Mouse (Mus musculus): ENCODE measurements around the gene Cckbr. TPM values are rescaled to one million over a fixed set of nuclear protein-coding genes. Genes with fewer than 3 reads are reported as not detected.

Cckbr gene
- polyA plus RNA-seq, 1 experiment from 2014 or later: 0.29 TPM

DNA sequence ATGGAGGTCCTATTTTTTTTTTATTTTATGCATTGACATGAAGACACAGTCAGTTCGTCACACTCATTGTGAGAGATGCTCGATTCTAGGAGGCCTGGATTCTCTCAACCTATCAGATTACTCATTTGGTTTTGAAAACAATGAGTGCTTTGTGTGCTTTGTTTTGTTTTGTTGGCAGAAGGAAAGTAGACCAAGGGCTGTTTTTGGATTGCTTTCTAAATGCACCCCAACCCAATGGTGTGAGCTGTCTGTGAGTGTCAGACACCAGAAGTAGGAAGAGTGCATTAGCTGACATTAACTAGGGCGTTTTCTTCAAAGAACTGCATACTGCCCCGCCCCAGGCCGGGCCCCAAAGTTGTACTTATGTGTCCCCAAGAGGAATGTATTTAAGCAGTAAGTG, 54.5 kb downstream of the Cckbr start:
- peaks cover 18% of the 10 kb centered on the region for H3K4me1 ChIP-seq
- no peaks in the 10 kb centered on the region for H3K9me3 ChIP-seq
- no peak overlapping the region for H3K4me2 ChIP-seq (replicated peaks)
- no peak overlapping the region for H3K9ac ChIP-seq (replicated peaks)
- 57% methylated on average over 5 of the region's 5 CpGs for WGBS
- ATAC-seq (ENCODE audit: low FRiP score, low read depth): no peak
- H3K27ac ChIP-seq (replicated peaks): no peak overlapping the region
- H3K36me3 ChIP-seq: no peaks in the 10 kb centered on the region
- no peak overlapping the region for H3K4me3 ChIP-seq
- peaks cover 30% of the 10 kb centered on the region for H3K27me3 ChIP-seq

DNA sequence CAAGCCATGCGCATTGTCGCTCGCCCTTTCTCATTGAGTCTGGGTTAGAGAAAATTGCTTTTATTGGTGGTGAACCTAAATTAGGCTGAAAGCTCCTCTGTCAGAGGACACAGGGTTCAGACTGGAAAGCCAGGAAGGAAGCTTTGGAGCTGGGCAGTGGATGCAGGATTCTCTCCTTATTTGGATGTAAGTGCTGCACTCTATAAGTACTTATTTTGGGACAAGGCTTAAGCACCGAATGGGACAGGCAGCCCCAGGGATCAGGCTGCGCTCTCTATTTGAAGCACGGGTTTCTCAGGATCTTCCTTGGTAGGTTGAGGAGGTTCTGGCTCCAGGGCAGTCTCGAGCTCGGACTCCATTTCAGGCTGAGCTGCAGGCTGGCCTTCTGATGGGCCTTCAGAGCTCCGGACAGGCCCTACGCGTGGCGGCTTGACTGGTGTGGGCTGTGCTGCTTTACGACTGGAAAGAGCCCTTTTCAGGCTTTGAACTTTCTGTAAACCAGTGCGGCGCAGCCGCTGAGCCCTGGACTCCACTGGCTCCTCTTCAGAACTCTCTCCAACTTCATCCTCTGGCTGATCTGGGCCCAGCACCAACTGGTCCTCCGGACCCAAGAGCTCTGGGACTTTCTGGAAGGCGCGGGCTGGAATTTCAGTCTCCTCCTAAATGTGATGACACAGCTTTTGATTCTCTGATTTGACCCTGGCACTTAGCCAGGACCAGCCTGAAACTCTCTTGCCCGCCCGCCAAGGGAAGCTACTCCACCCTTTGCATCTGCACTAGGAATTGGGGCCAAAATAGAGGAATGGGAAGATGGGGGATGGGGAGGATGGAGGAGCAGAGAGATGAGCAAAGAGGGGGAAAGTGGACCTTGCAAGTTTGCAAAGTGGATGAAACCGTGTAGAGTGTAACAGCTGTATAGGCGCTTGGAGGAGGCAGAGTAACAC, 55.3 kb downstream of the Cckbr start:
- no peaks in the 10 kb centered on the region for H3K9me3 ChIP-seq
- H3K27me3 ChIP-seq: peaks cover 30% of the 10 kb centered on the region
- peak overlapping the region; percentile 66; the same call in 1 of the 2 replicates for H3K9ac ChIP-seq (replicated peaks)
- H3K4me3 ChIP-seq: peak overlapping the region; percentile 48
- H3K27ac ChIP-seq (replicated peaks): 0 out of 2 replicates have a peak overlapping the region, but pooled peaks have one; percentile 35
- 71% methylated on average over 23 of the region's 23 CpGs for WGBS
- H3K4me2 ChIP-seq (replicated peaks): peak overlapping the region; percentile 82
- H3K4me1 ChIP-seq: peaks cover 18% of the 10 kb centered on the region
- H3K36me3 ChIP-seq: no peaks in the 10 kb centered on the region
- no peak; the same call in 1 of the 2 replicates for ATAC-seq (ENCODE audit: low FRiP score, low read depth)

- peak; percentile 88 for ATAC-seq (ENCODE audit: low FRiP score, low read depth)
- Histone ChIP-seq H3K27ac (replicated peaks) (peak within 1 kb of the TSS; percentile 35; the same call in 1 of the 2 replicates), H3K9me3 (no peaks in the 10 kb centered on the region), H3K27me3 (peaks cover 30% of the 10 kb centered on the region), H3K9ac (replicated peaks) (peak within 1 kb of the TSS; percentile 66), H3K4me1 (peaks cover 18% of the 10 kb centered on the region), H3K4me2 (replicated peaks) (peak within 1 kb of the TSS; percentile 82), H3K4me3 (peak within 1 kb of the TSS; percentile 48), H3K36me3 (no peaks in the 10 kb centered on the region)
- WGBS: 4% methylated on average over 58 of the region's 63 CpGs
Observed at GRCm38 (mm10) chr7:105481505-105482411, 56.2 kb downstream of the Cckbr start, which contains the start of gene Cavin3. Gene Cavin3 (minus strand): TSS chr7:105482300.

- H3K27me3 ChIP-seq: peaks cover 30% of the 10 kb centered on the region
- H3K9ac ChIP-seq (replicated peaks): peak overlapping the region; percentile 66; the same call in 1 of the 2 replicates
- ATAC-seq (ENCODE audit: low FRiP score, low read depth): peak; percentile 35
- H3K9me3 ChIP-seq: no peaks in the 10 kb centered on the region
- WGBS: 43% methylated on average over 8 of the region's 8 CpGs
- H3K4me1 ChIP-seq: peaks cover 18% of the 10 kb centered on the region
- H3K4me2 ChIP-seq (replicated peaks): peak overlapping the region; percentile 82
- peak overlapping the region; percentile 48 for H3K4me3 ChIP-seq
- H3K27ac ChIP-seq (replicated peaks): no peak overlapping the region
- no peaks in the 10 kb centered on the region for H3K36me3 ChIP-seq
Observed at GRCm38 (mm10) chr7:105482426-105482825, 56.9 kb downstream of the Cckbr start.

- WGBS: 77% methylated on average over 5 of the region's 5 CpGs
- Histone ChIP-seq H3K9me3 (no peaks in the 10 kb centered on the region), H3K4me1 (peaks cover 18% of the 10 kb centered on the region), H3K27ac (replicated peaks) (no peak overlapping the region), H3K27me3 (peaks cover 29% of the 10 kb centered on the region), H3K4me3 (no peak overlapping the region), H3K4me2 (replicated peaks) (no peak overlapping the region), H3K9ac (replicated peaks) (no peak overlapping the region), H3K36me3 (no peaks in the 10 kb centered on the region)
- ATAC-seq (ENCODE audit: low FRiP score, low read depth): no peak
Observed at GRCm38 (mm10) chr7:105485029-105485428, 59.5 kb downstream of the Cckbr start.

- no peak for ATAC-seq (ENCODE audit: low FRiP score, low read depth)
Observed at GRCm38 (mm10) chr7:105487104-105487876, 61.8 kb downstream of the Cckbr start.

GRCm38 (mm10) chr7:105497881-105498280, 72.3 kb downstream of the Cckbr start:
- H3K4me3 ChIP-seq: no peak overlapping the region
- WGBS: 90% methylated on average over 3 of the region's 3 CpGs
- no peak overlapping the region for H3K4me2 ChIP-seq (replicated peaks)
- no peak overlapping the region for H3K9ac ChIP-seq (replicated peaks)
- H3K36me3 ChIP-seq: no peaks in the 10 kb centered on the region
- H3K4me1 ChIP-seq: no peaks in the 10 kb centered on the region
- no peak overlapping the region for H3K27ac ChIP-seq (replicated peaks)
- no peak for ATAC-seq (ENCODE audit: low FRiP score, low read depth)
- H3K27me3 ChIP-seq: no peaks in the 10 kb centered on the region
- H3K9me3 ChIP-seq: no peaks in the 10 kb centered on the region

More at GRCm38 (mm10) chr7:105487104-105487876, 61.8 kb downstream of the Cckbr start:
- H3K9me3 ChIP-seq: no peaks in the 10 kb centered on the region
- peaks cover 10% of the 10 kb centered on the region; the same call in 1 of the 2 replicates for H3K27me3 ChIP-seq
- no peak overlapping the region for H3K9ac ChIP-seq (replicated peaks)
- H3K27ac ChIP-seq (replicated peaks): no peak overlapping the region
- no peaks in the 10 kb centered on the region for H3K36me3 ChIP-seq
- peaks cover 3% of the 10 kb centered on the region for H3K4me1 ChIP-seq
- H3K4me3 ChIP-seq: no peak overlapping the region
- 83% methylated on average over 6 of the region's 6 CpGs for WGBS
- no peak overlapping the region for H3K4me2 ChIP-seq (replicated peaks)

DNA sequence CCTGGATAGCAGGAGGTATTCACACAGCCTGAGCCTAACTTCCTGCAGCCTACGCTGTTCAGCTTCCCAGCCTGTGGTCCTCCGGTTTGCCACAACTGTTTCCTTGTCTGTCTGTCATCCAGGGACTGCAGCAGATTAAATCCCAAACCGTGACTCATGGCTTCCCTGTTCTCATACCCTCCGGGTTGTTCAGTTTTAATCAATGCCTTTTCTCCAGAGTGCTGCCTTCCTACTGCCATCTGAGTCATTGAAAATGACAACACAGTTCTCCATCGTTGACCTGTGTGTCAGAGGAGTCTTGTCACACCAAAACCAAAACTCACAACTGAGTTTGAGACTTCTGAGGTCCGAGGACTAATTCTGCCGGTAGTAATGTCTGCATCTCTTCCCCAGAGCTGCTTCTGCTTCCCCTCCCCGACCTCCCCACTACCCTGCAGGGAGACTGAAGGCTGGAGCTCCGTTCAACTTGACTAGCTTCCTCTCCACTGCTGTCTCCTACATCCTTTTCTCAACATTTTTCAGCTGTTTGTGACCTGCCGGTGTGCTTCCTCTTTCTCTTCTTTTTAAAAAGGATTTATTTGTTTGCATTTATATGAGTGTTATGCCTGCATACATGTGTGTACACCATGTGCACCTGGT, 73.4 kb downstream of the Cckbr start:
- Histone ChIP-seq H3K4me1 (no peaks in the 10 kb centered on the region), H3K9me3 (no peaks in the 10 kb centered on the region), H3K36me3 (no peaks in the 10 kb centered on the region), H3K27ac (replicated peaks) (no peak overlapping the region), H3K9ac (replicated peaks) (no peak overlapping the region), H3K27me3 (no peaks in the 10 kb centered on the region), H3K4me2 (replicated peaks) (no peak overlapping the region), H3K4me3 (no peak overlapping the region)
- no peak for ATAC-seq (ENCODE audit: low FRiP score, low read depth)
- WGBS: 57% methylated on average over 10 of the region's 10 CpGs

GRCm38 (mm10) chr7:105499676-105500075, 74.1 kb downstream of the Cckbr start:
- H3K27ac ChIP-seq (replicated peaks): no peak overlapping the region
- 78% methylated on average over 1 of the region's 1 CpGs for WGBS

DNA sequence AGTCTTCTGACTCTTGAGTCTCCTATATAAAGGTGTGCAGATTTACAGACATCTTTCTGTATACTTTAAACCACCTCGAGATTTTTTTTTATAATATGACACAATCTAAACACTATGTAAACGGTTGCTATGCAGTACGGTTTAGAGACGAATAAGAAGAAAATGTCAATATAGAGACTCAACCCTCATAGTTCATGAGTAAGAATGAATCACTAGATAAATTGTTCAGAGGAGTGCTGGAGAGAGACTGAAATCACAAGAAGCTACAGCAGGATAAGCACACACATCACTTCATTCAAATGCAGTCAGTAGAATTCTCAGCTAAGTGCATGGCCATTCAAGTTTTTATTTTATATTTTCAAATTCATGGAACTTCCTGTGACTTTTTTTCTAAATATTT, 76.5 kb downstream of the Cckbr start:
- Histone ChIP-seq H3K9ac (replicated peaks) (no peak overlapping the region), H3K27ac (replicated peaks) (no peak overlapping the region), H3K36me3 (no peaks in the 10 kb centered on the region), H3K27me3 (peaks cover under 1% of the 10 kb centered on the region; the same call in 1 of the 2 replicates), H3K4me2 (replicated peaks) (no peak overlapping the region), H3K4me3 (no peak overlapping the region), H3K9me3 (no peaks in the 10 kb centered on the region), H3K4me1 (no peaks in the 10 kb centered on the region)
- 90% methylated on average over 4 of the region's 4 CpGs for WGBS
- no peak for ATAC-seq (ENCODE audit: low FRiP score, low read depth)

More at GRCm38 (mm10) chr7:105499676-105500075, 74.1 kb downstream of the Cckbr start:
- H3K4me1 ChIP-seq: no peaks in the 10 kb centered on the region
- no peaks in the 10 kb centered on the region for H3K36me3 ChIP-seq
- no peak overlapping the region for H3K4me2 ChIP-seq (replicated peaks)
- no peak overlapping the region for H3K4me3 ChIP-seq
- no peaks in the 10 kb centered on the region for H3K27me3 ChIP-seq
- no peak overlapping the region for H3K9ac ChIP-seq (replicated peaks)
- no peak for ATAC-seq (ENCODE audit: low FRiP score, low read depth)
- no peaks in the 10 kb centered on the region for H3K9me3 ChIP-seq

DNA sequence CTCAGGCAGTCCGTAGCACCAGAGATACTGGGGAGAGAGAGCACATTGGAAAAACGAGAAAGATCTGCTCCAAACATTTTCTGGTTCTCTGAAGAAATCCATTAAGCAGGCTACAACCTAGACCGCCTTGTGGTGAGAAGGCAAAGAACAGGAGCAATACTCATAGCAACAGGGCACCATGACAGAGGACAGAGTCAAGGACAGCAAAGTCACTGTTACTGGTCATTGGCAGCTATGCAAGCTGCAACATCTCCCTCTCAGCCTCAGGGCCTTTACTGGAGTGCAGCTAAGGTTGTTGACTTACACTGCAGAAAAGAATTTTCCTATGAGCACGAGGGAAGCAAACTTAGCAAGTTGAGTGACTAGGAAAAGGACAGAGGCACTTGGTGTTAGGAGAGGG, 81.7 kb downstream of the Cckbr start:
- H3K4me1 ChIP-seq: no peaks in the 10 kb centered on the region
- no peak overlapping the region for H3K9ac ChIP-seq (replicated peaks)
- WGBS: 73% methylated on average over 4 of the region's 4 CpGs
- H3K27me3 ChIP-seq: peaks cover 22% of the 10 kb centered on the region
- H3K27ac ChIP-seq (replicated peaks): no peak overlapping the region
- no peak for ATAC-seq (ENCODE audit: low FRiP score, low read depth)
- H3K36me3 ChIP-seq: no peaks in the 10 kb centered on the region
- H3K4me2 ChIP-seq (replicated peaks): no peak overlapping the region
- H3K4me3 ChIP-seq: no peak overlapping the region
- no peaks in the 10 kb centered on the region for H3K9me3 ChIP-seq
